In genomic region chr5:98787735-98788134, GRCm38 (mm10) we compare ENCODE assay signal across 13 mouse cellular contexts.
"Had no signal": no experiment of that assay in that cellular context is flagged by ENCODE, and none has a peak within 500 bp of the region (broad histone marks: within the 10 kb centered on the region; RNA-seq: fewer than 3 reads in every experiment).

No protein-coding gene starts in this region.

- ATAC-seq: midbrain, embryonic 13.5 days had no signal

- DNase-seq: kidney, adult 2 months; kidney, postnatal 14 days; lung, adult 18-20 months; lung, postnatal 10 days; right cerebral cortex, postnatal 14 days; thymus, adult 2 months; thymus, postnatal 25 days had no signal

- H3K9me3 ChIP-seq: kidney, embryonic 15.5 days; midbrain, embryonic 13.5 days; neural tube, embryonic 15.5 days; stomach, embryonic 15.5 days had no signal

- H3K9ac ChIP-seq: kidney, embryonic 15.5 days; liver, embryonic 14.5 days; midbrain, embryonic 13.5 days; neural tube, embryonic 15.5 days; stomach, embryonic 15.5 days had no signal

- H3K4me3 ChIP-seq: kidney, embryonic 15.5 days; left cerebral cortex, adult 2 months; midbrain, embryonic 13.5 days; neural tube, embryonic 15.5 days; stomach, embryonic 15.5 days had no signal

- H3K36me3 ChIP-seq: kidney, embryonic 15.5 days; midbrain, embryonic 13.5 days; neural tube, embryonic 15.5 days; stomach, embryonic 15.5 days had no signal

- H3K4me2 ChIP-seq: kidney, embryonic 15.5 days; midbrain, embryonic 13.5 days; neural tube, embryonic 15.5 days; stomach, embryonic 15.5 days had no signal

- H3K27ac ChIP-seq: kidney, embryonic 15.5 days; left cerebral cortex, adult 2 months; liver, embryonic 14.5 days; midbrain, embryonic 13.5 days; neural tube, embryonic 15.5 days; stomach, embryonic 15.5 days had no signal

- H3K27me3 ChIP-seq: midbrain, embryonic 13.5 days; neural tube, embryonic 15.5 days; stomach, embryonic 15.5 days had no signal

- H3K4me1 ChIP-seq: kidney, embryonic 15.5 days; midbrain, embryonic 13.5 days; neural tube, embryonic 15.5 days; stomach, embryonic 15.5 days had no signal
